Mouse (Mus musculus): ENCODE measurements around the gene Chchd1. TPM values are rescaled to one million over a fixed set of nuclear protein-coding genes. Genes with fewer than 3 reads are reported as not detected.

Chchd1 gene
- polyA plus RNA-seq, 1 experiment from 2014 or later = 191 TPM

DNA sequence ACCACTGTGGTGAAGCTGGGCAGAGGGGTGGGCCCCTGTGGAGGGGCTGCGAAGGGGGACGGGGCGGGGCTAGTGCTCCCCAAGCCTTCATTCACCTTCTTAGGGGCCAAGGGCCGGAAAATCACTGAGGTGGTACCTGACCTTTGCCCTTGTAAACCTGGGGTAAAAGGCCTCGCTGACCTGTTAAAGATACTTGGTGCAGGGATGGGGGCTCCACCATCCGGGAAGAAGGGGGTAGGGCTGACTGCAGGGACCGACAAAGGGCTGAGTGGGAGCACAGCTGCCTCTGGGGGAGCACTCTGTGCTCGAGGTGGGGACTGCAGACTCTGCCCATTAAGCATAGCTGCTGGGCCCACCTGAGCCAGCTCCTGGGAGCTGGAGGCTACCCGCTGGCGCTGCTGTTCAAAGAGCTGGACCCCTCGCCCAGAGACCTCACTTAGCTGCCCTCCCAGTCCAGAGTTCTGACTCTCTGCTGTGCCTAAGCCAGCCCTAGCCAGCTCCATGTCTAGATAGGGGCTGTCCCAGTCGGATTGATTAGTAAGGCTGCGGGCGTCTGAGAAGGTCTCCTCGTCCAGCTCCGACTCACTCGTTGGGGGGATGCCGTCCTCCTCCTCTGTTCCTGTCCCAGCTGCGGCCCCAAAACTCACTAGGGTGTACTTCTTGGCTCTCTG lies 41.0 kb upstream of the Chchd1 start:
- peak; percentile 35; the same call in 1 of the 2 replicates for ATAC-seq (ENCODE audit: low read depth)
- Histone ChIP-seq H3K9me3 (ENCODE audit: control insufficient read depth, low read length) (no peaks in the 10 kb centered on the region), H3K36me3 (ENCODE audit: control insufficient read depth, insufficient read depth, low read length) (no peaks in the 10 kb centered on the region), H3K4me1 (replicated peaks; ENCODE audit: control insufficient read depth, insufficient read depth, low read length) (peaks cover 8% of the 10 kb centered on the region), H3K27me3 (ENCODE audit: control insufficient read depth, insufficient read depth, low read depth, low read length) (peaks cover 10% of the 10 kb centered on the region; the same call in 1 of the 2 replicates), H3K4me2 (ENCODE audit: low read depth, low read length) (peak overlapping the region; percentile 97), H3K4me3 (ENCODE audit: low read length) (peak overlapping the region; percentile 79), H3K27ac (ENCODE audit: low read length) (peak overlapping the region; percentile 82), H3K9ac (ENCODE audit: low read length) (peak overlapping the region; percentile 73)
- 12% methylated on average over 19 of the region's 19 CpGs for WGBS

DNA sequence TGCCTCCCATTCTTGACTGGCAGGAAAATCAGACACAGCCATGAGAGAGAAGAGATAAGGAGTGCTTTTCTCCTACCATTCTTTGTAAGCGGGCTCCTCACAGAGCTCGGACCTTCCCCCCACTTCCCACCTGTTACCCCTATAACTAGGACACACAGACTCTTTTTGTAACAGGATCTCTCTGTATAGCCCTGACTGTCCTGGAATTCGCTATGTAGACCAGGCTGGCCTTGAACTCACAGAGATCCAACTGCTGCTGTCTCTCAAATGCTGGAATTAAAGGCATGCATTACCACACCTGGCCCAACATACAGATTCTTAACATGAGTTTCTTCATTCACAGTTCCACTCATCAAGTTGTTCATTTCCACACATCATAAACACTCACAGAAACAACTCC lies 40.1 kb upstream of the Chchd1 start:
- peaks cover 8% of the 10 kb centered on the region for H3K4me1 ChIP-seq (replicated peaks; ENCODE audit: control insufficient read depth, insufficient read depth, low read length)
- no peak overlapping the region for H3K27ac ChIP-seq (ENCODE audit: low read length)
- no peak overlapping the region for H3K4me3 ChIP-seq (ENCODE audit: low read length)
- no peaks in the 10 kb centered on the region for H3K36me3 ChIP-seq (ENCODE audit: control insufficient read depth, insufficient read depth, low read length)
- WGBS = 77% methylated on average over 3 of the region's 3 CpGs
- ATAC-seq (ENCODE audit: low read depth) = no peak
- no peaks in the 10 kb centered on the region for H3K9me3 ChIP-seq (ENCODE audit: control insufficient read depth, low read length)
- no peak overlapping the region for H3K4me2 ChIP-seq (ENCODE audit: low read depth, low read length)
- H3K9ac ChIP-seq (ENCODE audit: low read length) = no peak overlapping the region
- H3K27me3 ChIP-seq (ENCODE audit: control insufficient read depth, insufficient read depth, low read depth, low read length) = peaks cover 10% of the 10 kb centered on the region; the same call in 1 of the 2 replicates

DNA sequence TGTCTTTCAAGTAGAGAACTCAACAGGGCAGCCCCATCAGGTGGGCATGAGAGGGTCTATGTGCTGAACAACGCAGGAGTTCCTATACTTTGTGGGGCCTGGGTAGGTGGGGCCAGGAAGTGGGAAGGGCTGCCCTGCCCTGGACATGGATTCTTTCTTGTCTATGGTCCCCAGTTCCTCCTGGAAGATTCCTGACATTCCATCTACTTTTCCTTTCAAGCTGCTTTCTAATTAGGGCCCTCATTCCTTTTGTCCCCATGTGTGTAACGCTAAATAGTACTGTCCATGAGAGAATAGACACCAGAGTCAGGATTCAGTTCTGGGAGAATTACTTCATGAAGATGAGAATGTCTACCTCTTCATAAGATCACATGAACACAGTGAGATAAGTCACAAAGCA lies 39.2 kb upstream of the Chchd1 start:
- no peak overlapping the region for H3K4me2 ChIP-seq (ENCODE audit: low read depth, low read length)
- no peak overlapping the region for H3K9ac ChIP-seq (ENCODE audit: low read length)
- H3K4me1 ChIP-seq (replicated peaks; ENCODE audit: control insufficient read depth, insufficient read depth, low read length) = peaks cover 8% of the 10 kb centered on the region
- 43% methylated on average over 2 of the region's 2 CpGs for WGBS
- no peaks in the 10 kb centered on the region for H3K36me3 ChIP-seq (ENCODE audit: control insufficient read depth, insufficient read depth, low read length)
- no peaks in the 10 kb centered on the region for H3K9me3 ChIP-seq (ENCODE audit: control insufficient read depth, low read length)
- no peak overlapping the region for H3K4me3 ChIP-seq (ENCODE audit: low read length)
- H3K27me3 ChIP-seq (ENCODE audit: control insufficient read depth, insufficient read depth, low read depth, low read length) = peaks cover 10% of the 10 kb centered on the region; the same call in 1 of the 2 replicates
- H3K27ac ChIP-seq (ENCODE audit: low read length) = no peak overlapping the region
- ATAC-seq (ENCODE audit: low read depth) = no peak

DNA sequence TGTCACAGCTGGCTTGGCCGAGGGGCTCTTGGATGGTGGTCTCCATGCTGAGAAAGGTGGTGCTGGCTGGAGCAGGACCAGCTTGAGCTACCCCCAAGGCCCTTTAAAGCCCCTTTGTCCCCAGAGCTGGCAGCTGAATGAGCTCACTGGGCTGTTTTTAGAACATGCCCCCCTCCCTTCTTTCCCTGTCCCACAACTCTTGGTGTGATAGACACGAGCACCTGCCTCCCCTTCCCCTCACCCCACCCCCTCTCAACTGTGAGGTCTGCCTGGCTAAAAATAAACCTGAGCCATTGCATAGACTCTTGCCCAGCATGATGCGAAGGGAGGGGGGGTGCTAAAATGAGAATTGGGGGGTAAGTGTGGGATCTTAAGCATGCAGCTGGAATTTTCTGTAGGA lies 38.4 kb upstream of the Chchd1 start:
- Histone ChIP-seq H3K4me1 (replicated peaks; ENCODE audit: control insufficient read depth, insufficient read depth, low read length) (peaks cover 8% of the 10 kb centered on the region), H3K4me3 (ENCODE audit: low read length) (no peak overlapping the region), H3K9me3 (ENCODE audit: control insufficient read depth, low read length) (no peaks in the 10 kb centered on the region), H3K36me3 (ENCODE audit: control insufficient read depth, insufficient read depth, low read length) (no peaks in the 10 kb centered on the region), H3K9ac (ENCODE audit: low read length) (no peak overlapping the region; the same call in 1 of the 2 replicates), H3K27ac (ENCODE audit: low read length) (no peak overlapping the region), H3K27me3 (ENCODE audit: control insufficient read depth, insufficient read depth, low read depth, low read length) (peaks cover 10% of the 10 kb centered on the region; the same call in 1 of the 2 replicates), H3K4me2 (ENCODE audit: low read depth, low read length) (no peak overlapping the region)
- WGBS = 47% methylated on average over 3 of the region's 3 CpGs
- ATAC-seq (ENCODE audit: low read depth) = no peak

DNA sequence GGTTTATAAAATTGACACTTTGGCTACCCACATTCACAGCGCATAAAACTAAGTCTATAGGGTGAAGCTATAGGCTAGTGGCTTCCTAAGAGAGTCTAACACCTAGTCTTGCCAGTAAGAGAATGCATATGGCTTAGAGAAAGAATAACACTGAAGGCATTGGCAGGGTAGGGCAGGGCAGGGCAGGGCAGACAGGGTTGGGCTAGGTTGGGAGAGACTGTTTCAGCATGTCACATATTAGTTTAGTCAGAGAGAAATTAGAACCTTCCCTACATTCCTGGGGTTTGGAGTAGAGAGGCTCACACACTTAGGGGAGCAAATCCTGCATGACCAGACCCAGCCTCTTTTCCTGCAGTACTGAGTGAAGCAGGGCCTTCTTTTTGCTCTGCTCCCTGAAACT lies 35.3 kb upstream of the Chchd1 start:
- no peak overlapping the region for H3K27ac ChIP-seq (ENCODE audit: low read length)
- no peaks in the 10 kb centered on the region for H3K9me3 ChIP-seq (ENCODE audit: control insufficient read depth, low read length)
- H3K4me3 ChIP-seq (ENCODE audit: low read length) = no peak overlapping the region
- no peak overlapping the region for H3K9ac ChIP-seq (ENCODE audit: low read length)
- ATAC-seq (ENCODE audit: low read depth) = no peak
- 65% methylated on average over 1 of the region's 1 CpGs for WGBS
- no peak overlapping the region for H3K4me2 ChIP-seq (ENCODE audit: low read depth, low read length)
- H3K27me3 ChIP-seq (ENCODE audit: control insufficient read depth, insufficient read depth, low read depth, low read length) = peaks cover 4% of the 10 kb centered on the region; the same call in 1 of the 2 replicates
- no peaks in the 10 kb centered on the region for H3K36me3 ChIP-seq (ENCODE audit: control insufficient read depth, insufficient read depth, low read length)
- H3K4me1 ChIP-seq (replicated peaks; ENCODE audit: control insufficient read depth, insufficient read depth, low read length) = no peaks in the 10 kb centered on the region

DNA sequence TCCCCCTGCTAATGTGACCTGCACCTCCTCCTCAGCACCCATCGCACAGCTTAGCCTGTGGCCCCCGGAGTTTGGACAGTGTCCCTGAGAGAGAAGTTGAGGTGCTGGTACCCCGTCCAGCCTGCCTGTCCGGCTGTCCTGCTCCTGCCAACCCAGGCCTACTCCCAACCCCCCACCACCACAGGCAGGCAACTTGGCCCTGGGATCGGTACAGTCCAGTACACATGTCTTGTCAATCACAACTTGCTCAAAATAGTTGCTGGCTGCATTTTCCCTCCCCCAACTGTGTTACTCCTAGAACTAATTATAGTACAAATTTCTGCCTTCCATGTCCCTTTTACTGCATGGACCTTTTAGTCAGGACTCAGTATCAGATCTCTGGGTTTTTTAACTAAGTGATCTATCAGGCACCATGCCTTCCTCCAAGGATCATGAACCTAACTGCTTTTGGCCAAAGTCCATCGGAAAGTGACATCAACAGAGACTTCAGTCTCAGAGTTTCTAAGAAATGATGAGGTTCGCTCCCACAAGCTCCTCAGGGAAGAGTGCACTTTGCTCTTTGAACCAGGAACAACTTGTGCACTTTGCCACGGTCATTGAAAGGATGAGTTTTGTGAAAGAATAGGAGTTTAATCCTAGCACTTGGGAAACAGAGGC lies 34.5 kb upstream of the Chchd1 start, which contains the start of gene Synpo2l:
Gene Synpo2l (minus strand): TSS at position 201 of the 657 bp plus-strand sequence.
- ATAC-seq (ENCODE audit: low read depth) = no peak
- Histone ChIP-seq H3K4me1 (replicated peaks; ENCODE audit: control insufficient read depth, insufficient read depth, low read length) (no peaks in the 10 kb centered on the region), H3K27me3 (ENCODE audit: control insufficient read depth, insufficient read depth, low read depth, low read length) (no peaks in the 10 kb centered on the region; the same call in 1 of the 2 replicates), H3K27ac (ENCODE audit: low read length) (no peak within 1 kb of the TSS), H3K36me3 (ENCODE audit: control insufficient read depth, insufficient read depth, low read length) (no peaks in the 10 kb centered on the region), H3K9ac (ENCODE audit: low read length) (no peak within 1 kb of the TSS), H3K4me3 (ENCODE audit: low read length) (no peak within 1 kb of the TSS), H3K4me2 (ENCODE audit: low read depth, low read length) (no peak within 1 kb of the TSS), H3K9me3 (ENCODE audit: control insufficient read depth, low read length) (peaks cover 3% of the 10 kb centered on the region; the same call in 1 of the 2 replicates)
- 70% methylated on average over 8 of the region's 8 CpGs for WGBS

DNA sequence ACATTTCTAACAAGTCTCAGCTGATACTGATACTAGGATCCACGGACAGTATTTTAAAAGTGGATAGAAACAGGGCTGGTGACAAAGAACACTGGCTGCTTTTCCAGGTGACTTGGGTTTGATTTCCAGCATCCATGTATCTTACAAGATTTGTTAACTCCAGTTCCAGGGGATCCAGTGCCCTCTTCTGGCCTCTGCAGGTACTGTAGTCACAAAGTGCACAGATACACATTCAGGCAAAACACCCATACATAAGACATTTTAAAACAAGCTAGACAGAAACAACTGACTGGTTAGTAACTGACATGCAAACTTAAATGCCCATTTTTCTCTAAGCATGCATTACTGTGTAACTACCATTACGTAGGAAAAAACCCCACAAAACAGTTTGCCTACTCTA lies 29.8 kb upstream of the Chchd1 start:
- H3K27ac ChIP-seq (ENCODE audit: low read length) = no peak overlapping the region

DNA sequence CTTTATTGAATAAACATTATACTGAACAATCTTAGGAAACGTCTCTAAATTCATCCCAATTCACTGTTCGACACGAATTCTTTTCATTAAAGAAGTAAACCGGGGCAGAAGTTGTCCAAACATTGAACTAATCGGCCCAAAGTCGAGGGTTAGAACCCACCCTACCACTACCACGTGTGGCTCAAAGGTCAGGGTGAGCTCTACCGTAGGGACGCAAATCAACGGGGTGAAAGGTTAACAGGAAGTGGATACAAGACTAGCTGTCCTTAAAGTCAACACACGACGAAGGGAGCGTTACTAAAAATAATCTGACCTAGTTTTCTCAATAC lies 29.1 kb upstream of the Chchd1 start:
- peaks cover 10% of the 10 kb centered on the region for H3K4me1 ChIP-seq (replicated peaks; ENCODE audit: control insufficient read depth, insufficient read depth, low read length)
- H3K9me3 ChIP-seq (ENCODE audit: control insufficient read depth, low read length) = peaks cover 3% of the 10 kb centered on the region; the same call in 1 of the 2 replicates
- peak; percentile 53; the same call in 1 of the 2 replicates for ATAC-seq (ENCODE audit: low read depth)
- no peaks in the 10 kb centered on the region for H3K27me3 ChIP-seq (ENCODE audit: control insufficient read depth, insufficient read depth, low read depth, low read length)
- WGBS = 7% methylated on average over 13 of the region's 13 CpGs
- peak overlapping the region; percentile 92 for H3K4me3 ChIP-seq (ENCODE audit: low read length)
- peak overlapping the region; percentile 62 for H3K9ac ChIP-seq (ENCODE audit: low read length)
- peak overlapping the region; percentile 79 for H3K4me2 ChIP-seq (ENCODE audit: low read depth, low read length)
- peaks cover 26% of the 10 kb centered on the region for H3K36me3 ChIP-seq (ENCODE audit: control insufficient read depth, insufficient read depth, low read length)
- peak overlapping the region; percentile 97 for H3K27ac ChIP-seq (ENCODE audit: low read length)

More for the DNA sequence above, 29.8 kb upstream of the Chchd1 start:
- no peak overlapping the region for H3K4me2 ChIP-seq (ENCODE audit: low read depth, low read length)
- no peak for ATAC-seq (ENCODE audit: low read depth)
- peaks cover 20% of the 10 kb centered on the region for H3K36me3 ChIP-seq (ENCODE audit: control insufficient read depth, insufficient read depth, low read length)
- H3K9ac ChIP-seq (ENCODE audit: low read length) = no peak overlapping the region
- peaks cover 3% of the 10 kb centered on the region; the same call in 1 of the 2 replicates for H3K9me3 ChIP-seq (ENCODE audit: control insufficient read depth, low read length)
- no peaks in the 10 kb centered on the region for H3K27me3 ChIP-seq (ENCODE audit: control insufficient read depth, insufficient read depth, low read depth, low read length)
- no peak overlapping the region for H3K4me3 ChIP-seq (ENCODE audit: low read length)
- 92% methylated on average over 2 of the region's 2 CpGs for WGBS
- peaks cover 10% of the 10 kb centered on the region for H3K4me1 ChIP-seq (replicated peaks; ENCODE audit: control insufficient read depth, insufficient read depth, low read length)

DNA sequence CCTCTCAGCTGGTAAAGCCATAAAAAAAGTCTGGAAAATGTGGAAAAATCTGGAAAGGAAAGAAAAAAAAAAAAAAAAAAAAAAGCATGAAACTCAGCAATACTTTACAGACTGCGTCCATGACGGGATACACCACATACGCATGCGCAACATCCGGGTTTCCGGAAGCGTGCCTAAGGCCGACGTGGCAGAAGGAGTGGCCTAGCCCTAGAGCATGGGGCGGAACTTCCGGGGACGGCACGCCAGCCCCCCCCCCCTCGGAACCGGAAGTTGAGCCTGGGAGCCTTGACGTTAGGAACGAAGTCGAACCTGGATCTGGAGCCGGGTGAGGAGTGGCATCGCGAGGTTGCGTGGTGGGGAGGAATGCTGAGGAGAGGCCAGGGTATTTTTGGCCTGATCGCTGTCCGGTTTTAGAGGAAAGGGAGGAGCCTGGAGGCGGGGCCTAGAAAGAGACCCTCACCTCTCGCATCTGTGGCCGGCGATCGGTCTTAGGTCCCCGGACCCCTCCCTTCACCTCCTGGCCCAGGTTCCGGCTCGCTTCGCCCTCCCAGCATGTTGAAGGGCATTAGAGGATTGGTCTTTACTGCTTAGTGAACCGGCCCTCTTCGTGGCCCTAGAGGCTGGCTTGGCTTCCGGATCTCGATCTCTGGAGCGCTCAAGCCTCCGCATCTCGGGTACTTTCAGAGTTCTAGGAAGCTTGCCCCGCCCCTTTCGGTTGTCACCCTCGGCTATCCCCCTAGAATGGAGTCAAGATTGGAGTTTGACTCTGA lies 28.6 kb upstream of the Chchd1 start, which contains the start of gene Sec24c:
Gene Sec24c (plus strand): TSS at position 245 of the 770 bp plus-strand sequence.
- WGBS = under 1% methylated on average over 43 of the region's 43 CpGs
- Histone ChIP-seq H3K4me3 (ENCODE audit: low read length) (peak within 1 kb of the TSS; percentile 92), H3K27ac (ENCODE audit: low read length) (peak within 1 kb of the TSS; percentile 97), H3K4me2 (ENCODE audit: low read depth, low read length) (peak within 1 kb of the TSS; percentile 79), H3K4me1 (replicated peaks; ENCODE audit: control insufficient read depth, insufficient read depth, low read length) (peaks cover 10% of the 10 kb centered on the region), H3K9ac (ENCODE audit: low read length) (peak within 1 kb of the TSS; percentile 93), H3K27me3 (ENCODE audit: control insufficient read depth, insufficient read depth, low read depth, low read length) (no peaks in the 10 kb centered on the region), H3K9me3 (ENCODE audit: control insufficient read depth, low read length) (peaks cover 3% of the 10 kb centered on the region; the same call in 1 of the 2 replicates), H3K36me3 (ENCODE audit: control insufficient read depth, insufficient read depth, low read length) (peaks cover 30% of the 10 kb centered on the region)
- ATAC-seq (ENCODE audit: low read depth) = peak; percentile 98
